Mouse (Mus musculus) liver, embryonic 11.5 days (tissue): ENCODE results near the gene Lrp5. TPM values are rescaled to one million over a fixed set of nuclear protein-coding genes. Genes with fewer than 3 reads are reported as not detected.

ENCODE experiments used
- ATAC-seq: fragments of 200-750 bp; cut with Nextera tagmentation; replicated peaks from 2 replicates; pipeline ENCODE4 v1.8.0; 2017; ENCODE audit warnings: moderate number of reproducible peaks, mild to moderate bottlenecking, moderate TSS enrichment, moderate library complexity; ENCODE audit not compliant: low FRiP score
- DNase-seq: peaks from one replicate; pipeline ENCODE4 v3.0.0-alpha.2; 2017; ENCODE audit warnings: low spot score
- H3K27ac ChIP-seq: fragments of 300-500 bp; sonication (generic); 2 replicates; pipeline ENCODE4 v1.5.1; 2014; ENCODE audit warnings: mild to moderate bottlenecking, low read depth, low read length, control low read depth
- H3K27me3 ChIP-seq: fragments of 300-500 bp; sonication (generic); replicated peaks from 2 replicates; pipeline ENCODE4 v1.6.1; 2014; ENCODE audit warnings: low read length, mixed read lengths; ENCODE audit not compliant: control insufficient read depth, insufficient read depth
- H3K36me3 ChIP-seq: fragments of 300-500 bp; sonication (generic); 2 replicates; pipeline ENCODE4 v1.6.1; 2014; ENCODE audit warnings: mild to moderate bottlenecking, low read length, moderate library complexity, mixed read lengths; ENCODE audit not compliant: control insufficient read depth, insufficient read depth
- H3K4me1 ChIP-seq: fragments of 300-500 bp; sonication (generic); replicated peaks from 2 replicates; pipeline ENCODE4 v1.6.1; 2014; ENCODE audit warnings: low read length, mixed read lengths; ENCODE audit not compliant: control insufficient read depth, insufficient read depth
- H3K4me2 ChIP-seq: fragments of 300-500 bp; sonication (generic); 2 replicates; pipeline ENCODE4 v1.6.1; 2014; ENCODE audit warnings: mild to moderate bottlenecking, control low read depth, moderate library complexity
- H3K4me3 ChIP-seq: fragments of 300-500 bp; sonication (generic); 2 replicates; pipeline ENCODE4 v1.5.1; 2014; ENCODE audit warnings: low read depth, low read length, control low read depth
- H3K9ac ChIP-seq: fragments of 300-500 bp; sonication (generic); 2 replicates; pipeline ENCODE4 v1.6.1; 2014; ENCODE audit warnings: low read depth, low read length, control low read depth
- H3K9me3 ChIP-seq: fragments of 300-500 bp; sonication (generic); 2 replicates; pipeline ENCODE4 v1.6.1; 2016; ENCODE audit warnings: low read length, inconsistent platforms, mixed read lengths; ENCODE audit not compliant: control insufficient read depth
- WGBS: fragments of 180-500 bp; shearing (Covaris S2); extraction: QIAGEN DNeasy Blood & Tissue Kit; methylation state at CpG from one replicate; pipeline ENCODE4 v1.1.7; 2014; 5-methylcytosine and 5-hydroxymethylcytosine counted together
- polyA plus RNA-seq: library from polyadenylated mRNA; unstranded; fragments of >200 nt; fragmentation: Nextera tagmentation; extraction: Ambion mirVana; gene quantifications from 2 replicates; pipeline ENCODE4 v1.2.1, GENCODE M21; 2014

Gene Lrp5
- polyA plus RNA-seq, 1 experiment from 2014 or later = 6.3 TPM

GRCm38 (mm10) chr19:3699508-3700438 is 13.4 kb upstream of the Lrp5 start:
- Histone ChIP-seq H3K9ac (no peak overlapping the region), H3K27ac (no peak overlapping the region), H3K4me2 (no peak overlapping the region), H3K9me3 (no peaks in the 10 kb centered on the region), H3K27me3 (no peaks in the 10 kb centered on the region), H3K4me3 (no peak overlapping the region), H3K36me3 (no peaks in the 10 kb centered on the region), H3K4me1 (0 out of 2 replicates have a peak, but pooled peaks cover 3% of the 10 kb centered on the region)
- 38% methylated on average over 6 of the region's 6 CpGs for WGBS
- peak; percentile 68 for ATAC-seq
- DNase-seq = peak; percentile 78

GRCm38 (mm10) chr19:3698035-3698434 is 11.7 kb upstream of the Lrp5 start:
- Histone ChIP-seq H3K27me3 (no peaks in the 10 kb centered on the region), H3K9me3 (no peaks in the 10 kb centered on the region), H3K4me2 (no peak overlapping the region), H3K4me3 (no peak overlapping the region), H3K9ac (no peak overlapping the region), H3K4me1 (0 out of 2 replicates have a peak, but pooled peaks cover 3% of the 10 kb centered on the region), H3K36me3 (no peaks in the 10 kb centered on the region), H3K27ac (no peak overlapping the region)
- DNase-seq (no peak), ATAC-seq (0 out of 2 replicates have a peak, but pooled peaks have one; percentile 31)
- WGBS = 83% methylated on average over 7 of the region's 7 CpGs

GRCm38 (mm10) chr19:3695976-3696375 is 9.6 kb upstream of the Lrp5 start:
- no peak for DNase-seq
- H3K9me3 ChIP-seq = no peaks in the 10 kb centered on the region
- H3K4me1 ChIP-seq = 0 out of 2 replicates have a peak, but pooled peaks cover 3% of the 10 kb centered on the region
- no peaks in the 10 kb centered on the region for H3K27me3 ChIP-seq
- H3K4me3 ChIP-seq = no peak overlapping the region
- 85% methylated on average over 8 of the region's 8 CpGs for WGBS
- no peak for ATAC-seq
- H3K36me3 ChIP-seq = no peaks in the 10 kb centered on the region
- no peak overlapping the region for H3K9ac ChIP-seq
- H3K4me2 ChIP-seq = no peak overlapping the region
- H3K27ac ChIP-seq = no peak overlapping the region

- WGBS = 73% methylated on average over 4 of the region's 4 CpGs
- no peaks in the 10 kb centered on the region for H3K9me3 ChIP-seq
- H3K36me3 ChIP-seq = no peaks in the 10 kb centered on the region
- H3K27ac ChIP-seq = no peak overlapping the region
- DNase-seq (no peak), ATAC-seq (no peak)
- H3K4me3 ChIP-seq = no peak overlapping the region
- 0 out of 2 replicates have a peak, but pooled peaks cover 3% of the 10 kb centered on the region for H3K4me1 ChIP-seq
- H3K4me2 ChIP-seq = no peak overlapping the region
- H3K27me3 ChIP-seq = no peaks in the 10 kb centered on the region
- no peak overlapping the region for H3K9ac ChIP-seq
These were observed 9.1 kb upstream of the Lrp5 start for GRCm38 (mm10) chr19:3695471-3695870.

- WGBS = 78% methylated on average over 3 of the region's 3 CpGs
- no peaks in the 10 kb centered on the region for H3K27me3 ChIP-seq
- no peak overlapping the region for H3K4me2 ChIP-seq
- ATAC-seq = no peak
- H3K4me3 ChIP-seq = no peak overlapping the region
- no peaks in the 10 kb centered on the region for H3K9me3 ChIP-seq
- no peaks in the 10 kb centered on the region for H3K36me3 ChIP-seq
- DNase-seq = no peak
- 0 out of 2 replicates have a peak, but pooled peaks cover 3% of the 10 kb centered on the region for H3K4me1 ChIP-seq
- H3K27ac ChIP-seq = no peak overlapping the region
- H3K9ac ChIP-seq = no peak overlapping the region
These were observed 8.6 kb upstream of the Lrp5 start for GRCm38 (mm10) chr19:3695006-3695405.

- Histone ChIP-seq H3K27me3 (no peaks in the 10 kb centered on the region), H3K4me1 (0 out of 2 replicates have a peak, but pooled peaks cover 3% of the 10 kb centered on the region), H3K4me2 (no peak overlapping the region), H3K9ac (no peak overlapping the region), H3K9me3 (no peaks in the 10 kb centered on the region), H3K36me3 (no peaks in the 10 kb centered on the region), H3K27ac (no peak overlapping the region), H3K4me3 (no peak overlapping the region)
- 65% methylated on average over 2 of the region's 2 CpGs for WGBS
- DNase-seq = no peak
- ATAC-seq = no peak
These were observed 8.1 kb upstream of the Lrp5 start for GRCm38 (mm10) chr19:3694476-3694875.

GRCm38 (mm10) chr19:3692414-3693145 is 6.2 kb upstream of the Lrp5 start:
- Histone ChIP-seq H3K36me3 (no peaks in the 10 kb centered on the region), H3K4me1 (peaks cover 9% of the 10 kb centered on the region), H3K27me3 (no peaks in the 10 kb centered on the region), H3K27ac (no peak overlapping the region), H3K9me3 (no peaks in the 10 kb centered on the region), H3K4me2 (no peak overlapping the region), H3K9ac (no peak overlapping the region), H3K4me3 (no peak overlapping the region)
- WGBS = 55% methylated on average over 6 of the region's 6 CpGs
- ATAC-seq = no peak
- no peak for DNase-seq

- Histone ChIP-seq H3K27me3 (no peaks in the 10 kb centered on the region), H3K9me3 (no peaks in the 10 kb centered on the region), H3K4me1 (peaks cover 18% of the 10 kb centered on the region), H3K36me3 (no peaks in the 10 kb centered on the region), H3K4me2 (no peak overlapping the region), H3K4me3 (no peak overlapping the region), H3K27ac (no peak overlapping the region), H3K9ac (no peak overlapping the region)
- ATAC-seq (no peak), DNase-seq (no peak)
- WGBS = 90% methylated on average over 5 of the region's 5 CpGs
These were observed 5.0 kb upstream of the Lrp5 start for GRCm38 (mm10) chr19:3691337-3691736.
